Mouse (Mus musculus) embryonic facial prominence, embryonic 14.5 days (tissue): ENCODE measurements at regions not wholly inside any gene's neighbourhood (a gene's known extent, or its start where the extent isn't known, plus 50 kb on each side); places are given as distances from the start of the nearest gene placed in this dataset.
"Not testable (repeated sequence)": the region's sequence is repeated elsewhere in the genome, so short reads cannot be mapped to it uniquely, and the experiment has no call there.

Experiments
- ATAC-seq: fragments of 200-750 bp; cut with Nextera tagmentation; 2 replicates; pipeline ENCODE4 v1.8.0; 2017; ENCODE audit warnings: low read depth, moderate number of reproducible peaks, moderate TSS enrichment
- DNase-seq: peaks from one replicate; pipeline ENCODE4 v3.0.0-alpha.2; 2015; ENCODE audit warnings: low spot score
- H3K27ac ChIP-seq: fragments of 300-500 bp; sonication (generic); replicated peaks from 2 replicates; pipeline ENCODE4 v1.5.1; 2014; ENCODE audit warnings: low read depth, mild to moderate bottlenecking, low read length, moderate library complexity
- H3K27me3 ChIP-seq: fragments of 300-500 bp; sonication (generic); replicated peaks from 2 replicates; pipeline ENCODE4 v1.6.1; 2014; ENCODE audit warnings: low read length; ENCODE audit not compliant: control insufficient read depth, insufficient read depth
- H3K36me3 ChIP-seq: fragments of 300-500 bp; sonication (generic); 2 replicates; pipeline ENCODE4 v1.6.1; 2014; ENCODE audit warnings: low read length, mixed read lengths; ENCODE audit not compliant: control insufficient read depth, insufficient read depth
- H3K4me1 ChIP-seq: fragments of 300-500 bp; sonication (generic); 2 replicates; pipeline ENCODE4 v1.6.1; 2014; ENCODE audit warnings: antibody characterized with exemption, low read length; ENCODE audit not compliant: control insufficient read depth, insufficient read depth
- H3K4me2 ChIP-seq: fragments of 300-500 bp; sonication (generic); 2 replicates; pipeline ENCODE4 v1.6.1; 2014; ENCODE audit warnings: low read depth, mild to moderate bottlenecking, low read length, moderate library complexity, mixed read lengths
- H3K4me3 ChIP-seq: fragments of 300-500 bp; sonication (generic); 2 replicates; pipeline ENCODE4 v1.5.1; 2014; ENCODE audit warnings: low read depth, mild to moderate bottlenecking, low read length
- H3K9ac ChIP-seq: fragments of 300-500 bp; sonication (generic); 2 replicates; pipeline ENCODE4 v1.6.1; 2014; ENCODE audit warnings: low read depth, mild to moderate bottlenecking, low read length, moderate library complexity, mixed read lengths
- H3K9me3 ChIP-seq: fragments of 300-500 bp; sonication (generic); 2 replicates; pipeline ENCODE4 v1.6.1; 2016; ENCODE audit warnings: low read length; ENCODE audit not compliant: control insufficient read depth
- WGBS: fragments of 180-500 bp; shearing (Covaris S2); extraction: QIAGEN DNeasy Blood & Tissue Kit; methylation state at CpG from one replicate; pipeline ENCODE4 v1.1.7; 2014; 5-methylcytosine and 5-hydroxymethylcytosine counted together

GRCm38 (mm10) chr3:112384641-112385040, 874.0 kb downstream of the Amy2a5 start:
- Histone ChIP-seq H3K4me2 (no peak overlapping the region), H3K4me3 (no peak overlapping the region), H3K27me3 (no peaks in the 10 kb centered on the region), H3K36me3 (no peaks in the 10 kb centered on the region), H3K27ac (no peak overlapping the region), H3K4me1 (no peaks in the 10 kb centered on the region), H3K9me3 (no peaks in the 10 kb centered on the region), H3K9ac (no peak overlapping the region)
- DNase-seq (no peak), ATAC-seq (no peak)
- 72% methylated on average over 2 of the region's 2 CpGs for WGBS

GRCm38 (mm10) chr3:112345866-112346265, 912.8 kb downstream of the Amy2a5 start:
- Histone ChIP-seq H3K4me3 (no peak overlapping the region), H3K4me2 (no peak overlapping the region), H3K27ac (no peak overlapping the region), H3K4me1 (no peaks in the 10 kb centered on the region), H3K9ac (no peak overlapping the region), H3K27me3 (no peaks in the 10 kb centered on the region), H3K9me3 (no peaks in the 10 kb centered on the region), H3K36me3 (no peaks in the 10 kb centered on the region)
- 58% methylated on average over 2 of the region's 2 CpGs for WGBS
- ATAC-seq (no peak), DNase-seq (peak; percentile 67)

GRCm38 (mm10) chr3:112331171-112331570, 927.5 kb downstream of the Amy2a5 start:
- H3K36me3 ChIP-seq, result no peaks in the 10 kb centered on the region
- H3K4me3 ChIP-seq, result no peak overlapping the region
- no peak overlapping the region for H3K4me2 ChIP-seq
- ATAC-seq (no peak), DNase-seq (no peak)
- no peaks in the 10 kb centered on the region for H3K9me3 ChIP-seq
- no peak overlapping the region for H3K27ac ChIP-seq
- H3K4me1 ChIP-seq, result no peaks in the 10 kb centered on the region
- 73% methylated on average over 4 of the region's 4 CpGs for WGBS
- H3K27me3 ChIP-seq, result no peaks in the 10 kb centered on the region
- no peak overlapping the region for H3K9ac ChIP-seq

- H3K36me3 ChIP-seq, result no peaks in the 10 kb centered on the region
- H3K9me3 ChIP-seq, result no peaks in the 10 kb centered on the region
- H3K4me3 ChIP-seq, result no peak overlapping the region
- ATAC-seq (no peak), DNase-seq (no peak)
- no peak overlapping the region for H3K27ac ChIP-seq
- no peak overlapping the region for H3K9ac ChIP-seq
- no peaks in the 10 kb centered on the region; the same call in 1 of the 2 replicates for H3K27me3 ChIP-seq
- 79% methylated on average over 2 of the region's 2 CpGs for WGBS
- no peaks in the 10 kb centered on the region for H3K4me1 ChIP-seq
- H3K4me2 ChIP-seq, result no peak overlapping the region
These were observed 933.3 kb downstream of the Amy2a5 start for GRCm38 (mm10) chr3:112325348-112325747.

- DNase-seq, H3K4me3 ChIP-seq, H3K4me2 ChIP-seq, H3K9me3 ChIP-seq, H3K27me3 ChIP-seq, H3K27ac ChIP-seq, ATAC-seq, H3K9ac ChIP-seq, H3K36me3 ChIP-seq, H3K4me1 ChIP-seq: not testable (repeated sequence)
- 91% methylated on average over 11 of the region's 11 CpGs for WGBS
These were observed 937.4 kb downstream of the Amy2a5 start for GRCm38 (mm10) chr3:112321196-112321595.

GRCm38 (mm10) chr3:112278785-112279430, 979.7 kb downstream of the Amy2a5 start:
- Histone ChIP-seq H3K9ac (no peak overlapping the region), H3K4me1 (no peaks in the 10 kb centered on the region), H3K36me3 (no peaks in the 10 kb centered on the region), H3K27ac (no peak overlapping the region), H3K27me3 (no peaks in the 10 kb centered on the region), H3K4me3 (no peak overlapping the region), H3K9me3 (no peaks in the 10 kb centered on the region), H3K4me2 (no peak overlapping the region)
- 62% methylated on average over 2 of the region's 2 CpGs for WGBS
- ATAC-seq (no peak), DNase-seq (no peak)

GRCm38 (mm10) chr3:112261334-112262101, 997.1 kb downstream of the Amy2a5 start:
- no peaks in the 10 kb centered on the region for H3K9me3 ChIP-seq
- no peaks in the 10 kb centered on the region for H3K27me3 ChIP-seq
- no peak overlapping the region for H3K4me3 ChIP-seq
- no peak overlapping the region for H3K9ac ChIP-seq
- no peaks in the 10 kb centered on the region for H3K4me1 ChIP-seq
- H3K36me3 ChIP-seq, result no peaks in the 10 kb centered on the region
- 47% methylated on average over 1 of the region's 1 CpGs for WGBS
- no peak; the same call in 1 of the 2 replicates for ATAC-seq
- H3K4me2 ChIP-seq, result no peak overlapping the region
- H3K27ac ChIP-seq, result no peak overlapping the region
- peak; percentile 27 for DNase-seq

- not testable (repeated sequence) for H3K4me1 ChIP-seq, H3K9me3 ChIP-seq, H3K36me3 ChIP-seq, H3K9ac ChIP-seq, DNase-seq, H3K27ac ChIP-seq, H3K4me3 ChIP-seq, H3K4me2 ChIP-seq, ATAC-seq, H3K27me3 ChIP-seq
- WGBS, result 89% methylated on average over 2 of the region's 2 CpGs
These were observed 1015.7 kb downstream of the Amy2a5 start for GRCm38 (mm10) chr3:112242986-112243385.
